Mouse (Mus musculus) embryonic fibroblast, embryonic 13.5 days (primary cell): ENCODE measurements around the gene Mindy2. TPM values are rescaled to one million over a fixed set of nuclear protein-coding genes. Genes with fewer than 3 reads are reported as not detected.

Source experiments
- H3K27ac ChIP-seq: 2 replicates; pipeline ENCODE4 v1.5.1; 2012; ENCODE audit warnings: low read length, control low read depth, inconsistent platforms; ENCODE audit not compliant: insufficient read depth
- H3K4me1 ChIP-seq: 2 replicates; pipeline ENCODE4 v1.6.1; 2011; ENCODE audit warnings: low read length; ENCODE audit not compliant: control insufficient read depth, insufficient read depth
- H3K4me3 ChIP-seq: 2 replicates; pipeline ENCODE4 v1.5.1; 2011; ENCODE audit warnings: mild to moderate bottlenecking, control low read depth, low read length; ENCODE audit not compliant: insufficient read depth
- CTCF ChIP-seq: IDR thresholded peaks from 2 replicates; pipeline ENCODE4 v1.5.1; 2011; ENCODE audit warnings: mild to moderate bottlenecking, control low read depth, low read length, moderate library complexity, borderline replicate concordance; ENCODE audit not compliant: insufficient read depth
- POLR2A ChIP-seq: IDR thresholded peaks from 2 replicates; pipeline ENCODE4 v1.6.1; 2011; ENCODE audit warnings: low read depth, mild to moderate bottlenecking, control low read depth, low read length, moderate library complexity
- polyA plus RNA-seq: library from polyadenylated mRNA; stranded (reverse); fragments of >200 nt; gene quantifications from 2 replicates; pipeline ENCODE4 v1.2.4, GENCODE M21; 2011; ENCODE audit warnings: low read depth; ENCODE audit not compliant: missing spikeins, insufficient read length

Mindy2 gene
- polyA plus RNA-seq, 1 experiment: 13.2 TPM

- TF ChIP-seq POLR2A (no peak), CTCF (no peak)
- Histone ChIP-seq H3K4me1 (0 out of 2 replicates have a peak, but pooled peaks cover 3% of the 10 kb centered on the region), H3K27ac (no peak overlapping the region), H3K4me3 (no peak overlapping the region)
Measured at GRCm38 (mm10) chr9:70652221-70652620, 4.8 kb downstream of the Mindy2 start.

- Histone ChIP-seq H3K4me3 (no peak overlapping the region), H3K27ac (no peak overlapping the region), H3K4me1 (0 out of 2 replicates have a peak, but pooled peaks cover 3% of the 10 kb centered on the region)
- TF ChIP-seq POLR2A (no peak), CTCF (no peak)
Measured at GRCm38 (mm10) chr9:70650994-70651393, 6.0 kb downstream of the Mindy2 start.

GRCm38 (mm10) chr9:70650260-70650659 is 6.7 kb downstream of the Mindy2 start:
- no peak for TF ChIP-seq POLR2A
- Histone ChIP-seq H3K4me1 (0 out of 2 replicates have a peak, but pooled peaks cover 3% of the 10 kb centered on the region), H3K27ac (no peak overlapping the region), H3K4me3 (no peak overlapping the region)

DNA sequence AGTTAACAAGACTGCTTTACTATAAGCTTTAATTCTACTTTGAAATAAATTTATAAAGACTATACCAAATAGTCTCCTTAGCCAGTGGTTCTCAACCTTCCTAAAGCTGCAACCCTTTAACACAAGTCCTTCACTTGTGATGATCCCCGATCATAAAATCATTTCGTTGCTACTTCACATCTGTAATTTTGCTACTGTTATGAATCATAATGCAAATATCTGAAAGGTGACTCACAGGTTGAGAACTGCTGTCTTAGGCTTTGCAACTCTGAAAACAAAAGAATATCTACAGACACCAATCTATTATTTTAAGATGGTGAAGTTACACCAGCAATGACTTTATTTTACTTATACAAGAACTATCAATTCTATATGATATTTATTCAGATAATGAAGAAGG is 20.2 kb downstream of the Mindy2 start:
- Histone ChIP-seq H3K4me1 (peaks cover 2% of the 10 kb centered on the region; the same call in 1 of the 2 replicates), H3K4me3 (no peak overlapping the region), H3K27ac (no peak overlapping the region)
- TF ChIP-seq CTCF (no peak), POLR2A (no peak)

DNA sequence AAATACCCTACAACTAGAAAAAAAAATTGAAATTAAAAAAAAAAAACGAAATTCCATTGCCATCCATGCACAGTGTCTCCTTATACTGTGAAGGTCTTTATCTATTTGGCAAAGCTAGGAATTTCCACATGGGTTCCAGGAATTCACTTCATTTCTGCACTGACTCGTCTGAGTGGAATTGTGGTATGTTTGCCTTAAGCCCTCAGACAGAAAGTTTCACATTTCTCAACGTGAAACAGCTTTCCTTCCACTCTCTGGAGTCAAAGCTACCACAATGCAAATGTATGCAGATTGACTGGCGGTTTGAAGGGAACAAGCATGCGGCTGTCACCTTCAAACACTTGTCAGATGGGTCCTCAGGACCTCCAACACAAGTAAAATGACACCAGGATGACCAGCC is 25.3 kb downstream of the Mindy2 start:
- no peak overlapping the region for H3K4me3 ChIP-seq
- H3K27ac ChIP-seq: peak overlapping the region; percentile 82

DNA sequence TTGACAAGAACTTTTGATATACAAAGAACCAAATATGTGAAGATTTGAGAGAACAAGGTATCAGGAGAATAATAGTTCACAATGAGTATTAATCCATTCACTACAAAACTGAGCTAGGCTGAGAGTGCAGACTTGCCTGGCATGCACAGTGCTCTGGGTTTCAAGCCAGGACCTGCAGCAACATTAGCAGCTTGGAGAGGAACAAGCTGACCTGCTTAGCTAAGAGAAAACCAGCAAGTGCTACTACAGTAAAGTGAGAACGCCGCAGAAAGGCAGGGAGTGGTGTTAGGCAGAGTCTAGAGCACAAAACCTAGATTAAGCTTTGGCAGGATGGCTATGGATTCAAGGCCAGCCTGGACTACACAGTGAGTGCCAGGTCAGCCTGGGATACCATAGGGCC is 27.3 kb downstream of the Mindy2 start:
- TF ChIP-seq POLR2A: no peak
- TF ChIP-seq CTCF: no peak
- H3K27ac ChIP-seq: no peak overlapping the region
- peaks cover 3% of the 10 kb centered on the region; the same call in 1 of the 2 replicates for H3K4me1 ChIP-seq
- no peak overlapping the region for H3K4me3 ChIP-seq

More for the DNA sequence above, 25.3 kb downstream of the Mindy2 start:
- TF ChIP-seq POLR2A (no peak), CTCF (no peak)
- peaks cover 3% of the 10 kb centered on the region; the same call in 1 of the 2 replicates for H3K4me1 ChIP-seq

DNA sequence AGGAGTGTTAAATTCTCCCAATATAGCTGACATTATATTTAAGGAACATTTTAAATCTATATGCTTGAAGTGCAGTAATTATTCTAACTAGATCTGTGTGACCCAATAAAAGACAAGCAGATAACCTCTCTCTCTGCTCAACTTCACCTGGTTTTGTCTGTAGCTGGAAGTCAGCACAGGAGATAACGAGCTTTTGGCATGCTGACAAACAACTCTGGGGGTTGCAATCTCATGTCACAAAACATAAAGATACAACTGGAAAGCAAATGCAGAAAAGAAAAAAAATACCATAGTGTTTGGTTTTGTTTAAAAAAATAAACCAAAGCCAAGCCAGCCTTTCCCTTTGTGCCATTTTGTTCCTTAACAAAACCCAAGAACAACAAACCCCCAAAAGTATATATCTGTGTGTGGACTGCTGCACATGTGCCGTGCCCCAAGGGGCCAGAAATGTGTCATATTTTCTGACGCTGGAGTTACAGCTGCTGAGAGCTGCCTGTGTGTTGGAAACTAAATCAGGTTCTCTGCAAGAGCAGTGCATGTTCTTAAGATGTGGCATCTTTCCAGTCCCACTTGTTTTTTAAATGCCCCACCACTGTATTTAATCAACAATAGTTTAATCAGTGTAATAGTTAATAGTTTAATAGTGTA is 45.8 kb downstream of the Mindy2 start:
- Histone ChIP-seq H3K4me3 (no peak overlapping the region), H3K4me1 (no peaks in the 10 kb centered on the region; the same call in 1 of the 2 replicates), H3K27ac (no peak overlapping the region)
- TF ChIP-seq POLR2A (no peak), CTCF (no peak)

GRCm38 (mm10) chr9:70602186-70602845 is 54.7 kb downstream of the Mindy2 start:
- Histone ChIP-seq H3K4me3 (no peak overlapping the region), H3K4me1 (no peaks in the 10 kb centered on the region), H3K27ac (no peak overlapping the region)
- TF ChIP-seq POLR2A (no peak), CTCF (no peak)

- TF ChIP-seq POLR2A (no peak), CTCF (no peak)
- Histone ChIP-seq H3K27ac (no peak overlapping the region), H3K4me3 (no peak overlapping the region), H3K4me1 (no peaks in the 10 kb centered on the region)
Measured at GRCm38 (mm10) chr9:70598271-70598670, 58.7 kb downstream of the Mindy2 start.

DNA sequence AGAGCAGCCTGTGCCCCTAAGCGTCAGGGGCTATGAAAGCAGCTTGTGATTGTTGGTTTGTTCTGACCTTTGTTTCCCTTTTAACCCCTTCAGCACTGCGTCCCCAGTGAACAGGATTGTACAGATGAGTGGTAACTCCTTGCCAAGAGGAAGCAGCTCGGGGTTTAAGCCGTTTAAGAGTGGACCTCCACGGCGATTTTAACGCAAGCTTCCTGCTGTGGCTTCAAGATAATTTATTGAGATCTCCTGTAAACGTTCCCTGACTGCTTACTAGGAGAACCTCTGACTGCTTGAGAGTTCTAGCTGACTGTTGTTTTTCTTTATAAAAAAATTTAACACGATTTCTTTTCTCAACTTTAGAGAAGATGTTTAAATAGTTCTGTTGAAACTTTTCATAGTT is 65.5 kb downstream of the Mindy2 start:
- Histone ChIP-seq H3K27ac (no peak overlapping the region), H3K4me3 (no peak overlapping the region), H3K4me1 (no peaks in the 10 kb centered on the region)
- TF ChIP-seq CTCF: no peak
- no peak for TF ChIP-seq POLR2A
